Mouse (Mus musculus): ENCODE data around the gene Tgfa.

- TF ChIP-seq HCFC1 (IDR thresholded peaks at IDR 0.05; ENCODE audit: borderline replicate concordance, insufficient read depth, low read length), result no peak
- TF ChIP-seq CHD2 (IDR thresholded peaks at IDR 0.05; ENCODE audit: low read depth, low read length), result no peak
- TF ChIP-seq ZC3H11A (IDR thresholded peaks at IDR 0.05; ENCODE audit: borderline replicate concordance, low read depth, low read length), result no peak
- TF ChIP-seq ZNF384 (IDR thresholded peaks at IDR 0.05; ENCODE audit: low read depth, low read length), result no peak
These were observed 40.5 kb upstream of the Tgfa start for GRCm38 (mm10) chr6:86154481-86154880.

Data from ES-E14 (cell line).